Mouse (Mus musculus): Measurements from ENCODE around the gene Car5a.

GRCm38 (mm10) chr8:121985673-121986072, 41.0 kb upstream of the Car5a start:
- TF ChIP-seq CTCF (IDR thresholded peaks at IDR 0.05; ENCODE audit: insufficient read depth, low read depth, low read length) (no peak), POLR2A (IDR thresholded peaks at IDR 0.05; ENCODE audit: insufficient read depth, low read depth, low read length) (no peak)

Measured in olfactory bulb, adult 2 months (tissue).